Mouse (Mus musculus) limb, embryonic 14.5 days (tissue): ENCODE measurements at regions not wholly inside any gene's neighbourhood (a gene's known extent, or its start where the extent isn't known, plus 50 kb on each side); places are given as distances from the start of the nearest gene placed in this dataset.

Experiments used
- ATAC-seq: fragments of 200-750 bp; cut with Nextera tagmentation; 2 replicates; pipeline ENCODE4 v1.8.0; 2017; ENCODE audit warnings: low read depth, moderate number of reproducible peaks, moderate TSS enrichment; ENCODE audit not compliant: low FRiP score
- DNase-seq: peaks from one replicate; pipeline ENCODE4 v3.0.0-alpha.2; 2015; ENCODE audit warnings: low spot score
- H3K27ac ChIP-seq: fragments of 300-500 bp; sonication (generic); replicated peaks from 2 replicates; pipeline ENCODE4 v1.5.1; 2014; ENCODE audit warnings: low read depth, mild to moderate bottlenecking, low read length, moderate library complexity, mixed read lengths
- H3K27me3 ChIP-seq: fragments of 300-500 bp; sonication (generic); 2 replicates; pipeline ENCODE4 v1.6.1; 2014; ENCODE audit warnings: low read length, mixed read lengths; ENCODE audit not compliant: control insufficient read depth, insufficient read depth
- H3K36me3 ChIP-seq: fragments of 300-500 bp; sonication (generic); 2 replicates; pipeline ENCODE4 v1.6.1; 2014; ENCODE audit warnings: mild to moderate bottlenecking, low read length, moderate library complexity, mixed read lengths; ENCODE audit not compliant: control insufficient read depth, insufficient read depth
- H3K4me1 ChIP-seq: fragments of 300-500 bp; sonication (generic); 2 replicates; pipeline ENCODE4 v1.6.1; 2014; ENCODE audit warnings: antibody characterized with exemption, low read length, mixed read lengths; ENCODE audit not compliant: control insufficient read depth, insufficient read depth
- H3K4me2 ChIP-seq: fragments of 300-500 bp; sonication (generic); replicated peaks from 2 replicates; pipeline ENCODE4 v1.6.1; 2014; ENCODE audit warnings: low read depth, mild to moderate bottlenecking, low read length, moderate library complexity; ENCODE audit not compliant: severe bottlenecking
- H3K4me3 ChIP-seq: fragments of 300-500 bp; sonication (generic); replicated peaks from 2 replicates; pipeline ENCODE4 v1.5.1; 2014; ENCODE audit warnings: low read length
- H3K9ac ChIP-seq: fragments of 300-500 bp; sonication (generic); 2 replicates; pipeline ENCODE4 v1.6.1; 2014; ENCODE audit warnings: mild to moderate bottlenecking, low read depth, low read length, moderate library complexity; ENCODE audit not compliant: severe bottlenecking
- H3K9me3 ChIP-seq: fragments of 300-500 bp; sonication (generic); 2 replicates; pipeline ENCODE4 v1.6.1; 2016; ENCODE audit warnings: low read length; ENCODE audit not compliant: control insufficient read depth
- POLR2A ChIP-seq: fragments of 200-500 bp; IDR thresholded peaks from 2 replicates; pipeline ENCODE4 v1.8.0; 2012; ENCODE audit warnings: inconsistent platforms, mild to moderate bottlenecking, moderate library complexity, borderline replicate concordance; ENCODE audit not compliant: insufficient read depth, insufficient read length; ENCODE audit errors: extremely low read depth
- WGBS: fragments of 180-500 bp; shearing (Covaris S2); extraction: QIAGEN DNeasy Blood & Tissue Kit; methylation state at CpG from one replicate; pipeline ENCODE4 v1.1.7; 2014; 5-methylcytosine and 5-hydroxymethylcytosine counted together

GRCm38 (mm10) chr12:107250747-107251470 is 237.5 kb upstream of the 3110018I06Rik start:
- no peak overlapping the region for H3K9ac ChIP-seq
- H3K9me3 ChIP-seq: no peaks in the 10 kb centered on the region
- no peaks in the 10 kb centered on the region for H3K27me3 ChIP-seq
- ATAC-seq (no peak), DNase-seq (no peak)
- no peaks in the 10 kb centered on the region for H3K4me1 ChIP-seq
- no peaks in the 10 kb centered on the region for H3K36me3 ChIP-seq
- 87% methylated on average over 9 of the region's 9 CpGs for WGBS
- TF ChIP-seq POLR2A: no peak
- no peak overlapping the region for H3K27ac ChIP-seq
- no peak overlapping the region for H3K4me3 ChIP-seq
- H3K4me2 ChIP-seq: no peak overlapping the region

GRCm38 (mm10) chr12:107251981-107252380 is 236.5 kb upstream of the 3110018I06Rik start:
- WGBS: 78% methylated on average over 15 of the region's 15 CpGs
- TF ChIP-seq POLR2A: no peak
- ATAC-seq: no peak

GRCm38 (mm10) chr12:107262076-107262475 is 226.4 kb upstream of the 3110018I06Rik start:
- H3K27ac ChIP-seq: no peak overlapping the region
- no peaks in the 10 kb centered on the region for H3K36me3 ChIP-seq
- no peaks in the 10 kb centered on the region for H3K27me3 ChIP-seq
- TF ChIP-seq POLR2A: no peak
- no peaks in the 10 kb centered on the region for H3K9me3 ChIP-seq
- 82% methylated on average over 5 of the region's 5 CpGs for WGBS
- no peak for DNase-seq
- H3K9ac ChIP-seq: no peak overlapping the region
- H3K4me3 ChIP-seq: no peak overlapping the region
- ATAC-seq: no peak
- H3K4me1 ChIP-seq: peaks cover 5% of the 10 kb centered on the region
- no peak overlapping the region for H3K4me2 ChIP-seq

More at GRCm38 (mm10) chr12:107251981-107252380, 236.5 kb upstream of the 3110018I06Rik start:
- no peak overlapping the region for H3K4me3 ChIP-seq
- H3K4me2 ChIP-seq: no peak overlapping the region
- no peak overlapping the region for H3K9ac ChIP-seq
- no peaks in the 10 kb centered on the region for H3K27me3 ChIP-seq
- H3K9me3 ChIP-seq: no peaks in the 10 kb centered on the region
- no peaks in the 10 kb centered on the region for H3K4me1 ChIP-seq
- no peak overlapping the region for H3K27ac ChIP-seq
- DNase-seq: no peak
- H3K36me3 ChIP-seq: no peaks in the 10 kb centered on the region

- DNase-seq: no peak
- no peak for TF ChIP-seq POLR2A
These were observed 225.9 kb upstream of the 3110018I06Rik start for GRCm38 (mm10) chr12:107262516-107262915.

GRCm38 (mm10) chr12:107266696-107267095 is 221.7 kb upstream of the 3110018I06Rik start:
- DNase-seq (no peak), ATAC-seq (no peak)
- Histone ChIP-seq H3K9ac (no peak overlapping the region), H3K4me2 (no peak overlapping the region), H3K27ac (no peak overlapping the region), H3K36me3 (no peaks in the 10 kb centered on the region), H3K4me3 (no peak overlapping the region), H3K4me1 (peaks cover 5% of the 10 kb centered on the region), H3K27me3 (no peaks in the 10 kb centered on the region), H3K9me3 (no peaks in the 10 kb centered on the region)
- 75% methylated on average over 2 of the region's 2 CpGs for WGBS
- no peak for TF ChIP-seq POLR2A

More at GRCm38 (mm10) chr12:107262516-107262915, 225.9 kb upstream of the 3110018I06Rik start:
- Histone ChIP-seq H3K4me3 (no peak overlapping the region), H3K4me2 (no peak overlapping the region), H3K36me3 (no peaks in the 10 kb centered on the region), H3K4me1 (peaks cover 5% of the 10 kb centered on the region), H3K9ac (no peak overlapping the region), H3K9me3 (no peaks in the 10 kb centered on the region), H3K27ac (no peak overlapping the region), H3K27me3 (no peaks in the 10 kb centered on the region)
- no peak for ATAC-seq
- 81% methylated on average over 4 of the region's 4 CpGs for WGBS
